Mouse (Mus musculus): Measurements from ENCODE around the gene Erlin1. TPM values are rescaled to one million over a fixed set of nuclear protein-coding genes. Genes with fewer than 3 reads are reported as not detected.

The Erlin1 gene
- total and polyA plus RNA-seq, 2 experiments from 2014 or later: 6.4 to 13.8 TPM

DNA sequence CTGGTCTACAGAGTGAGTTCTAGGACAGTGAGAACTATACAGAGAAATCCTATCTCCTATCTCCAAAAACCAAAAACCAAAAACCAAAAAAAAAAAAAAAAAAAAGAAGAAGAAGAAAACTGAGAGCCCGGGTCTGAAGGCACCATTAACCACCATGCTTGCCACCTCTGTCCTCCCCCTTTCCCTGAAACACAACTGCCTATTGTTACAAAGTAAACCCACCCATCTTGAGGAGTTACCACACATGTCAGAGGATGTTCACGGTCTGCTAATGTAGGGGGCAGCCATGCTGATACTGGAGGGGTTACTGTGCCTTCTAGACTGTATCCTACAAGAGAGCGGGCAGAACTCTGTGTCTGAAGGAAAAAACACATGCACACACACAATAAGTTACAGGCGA is 7.4 kb upstream of the Erlin1 start:
- no peak overlapping the region for H3K4me2 ChIP-seq (ENCODE audit: low read depth, low read length)
- H3K4me1 ChIP-seq (ENCODE audit: insufficient read depth, low read length): no peaks in the 10 kb centered on the region
- H3K27me3 ChIP-seq (ENCODE audit: insufficient read depth, low read length): no peaks in the 10 kb centered on the region
- ATAC-seq (no peak), DNase-seq (ENCODE audit: low spot score) (no peak)
- H3K4me3 ChIP-seq (ENCODE audit: low read length): no peak overlapping the region
- WGBS: 93% methylated on average over 4 of the region's 4 CpGs
- H3K9ac ChIP-seq (replicated peaks; ENCODE audit: low read length): no peak overlapping the region
- peaks cover 34% of the 10 kb centered on the region for H3K36me3 ChIP-seq (ENCODE audit: insufficient read depth, low read length)
- no peaks in the 10 kb centered on the region for H3K9me3 ChIP-seq (ENCODE audit: low read length)
- no peak for TF ChIP-seq CTCF (IDR thresholded peaks at IDR 0.05; ENCODE audit: low read depth)
- no peak overlapping the region for H3K27ac ChIP-seq

GRCm38 (mm10) chr19:44076457-44076856 is 6.9 kb upstream of the Erlin1 start:
- 93% methylated on average over 9 of the region's 9 CpGs for WGBS
- TF ChIP-seq CTCF (IDR thresholded peaks at IDR 0.05; ENCODE audit: low read depth): no peak

DNA sequence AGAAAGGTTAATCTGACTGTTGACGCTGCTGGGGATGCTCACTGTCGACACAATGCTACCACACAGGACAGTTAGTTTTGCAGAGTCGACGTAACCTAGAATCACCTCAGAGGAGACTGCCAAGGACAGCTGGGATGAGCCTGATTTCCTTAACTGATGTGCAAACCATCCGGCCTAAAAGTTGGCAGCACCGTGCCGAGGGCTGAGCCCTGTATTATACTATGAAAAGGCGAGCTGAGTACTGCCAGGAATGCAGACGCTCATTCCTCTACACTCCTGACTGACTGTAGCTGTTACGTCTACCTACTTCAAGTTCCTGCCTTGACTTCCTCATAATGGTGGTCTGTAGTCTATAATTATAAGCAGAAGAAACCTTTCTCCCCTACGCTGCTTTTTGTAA is 5.4 kb upstream of the Erlin1 start:
- ATAC-seq: no peak
- H3K27ac ChIP-seq: no peak overlapping the region
- no peaks in the 10 kb centered on the region for H3K27me3 ChIP-seq (ENCODE audit: insufficient read depth, low read length)
- no peak for DNase-seq (ENCODE audit: low spot score)
- H3K4me2 ChIP-seq (ENCODE audit: low read depth, low read length): no peak overlapping the region
- H3K4me3 ChIP-seq (ENCODE audit: low read length): no peak overlapping the region
- no peaks in the 10 kb centered on the region for H3K9me3 ChIP-seq (ENCODE audit: low read length)
- H3K36me3 ChIP-seq (ENCODE audit: insufficient read depth, low read length): peaks cover 33% of the 10 kb centered on the region; the same call in 1 of the 2 replicates
- TF ChIP-seq CTCF (IDR thresholded peaks at IDR 0.05; ENCODE audit: low read depth): no peak
- H3K4me1 ChIP-seq (ENCODE audit: insufficient read depth, low read length): no peaks in the 10 kb centered on the region
- no peak overlapping the region for H3K9ac ChIP-seq (replicated peaks; ENCODE audit: low read length)
- 83% methylated on average over 11 of the region's 11 CpGs for WGBS

More at GRCm38 (mm10) chr19:44076457-44076856, 6.9 kb upstream of the Erlin1 start:
- no peaks in the 10 kb centered on the region for H3K4me1 ChIP-seq (ENCODE audit: insufficient read depth, low read length)
- H3K9ac ChIP-seq (replicated peaks; ENCODE audit: low read length): no peak overlapping the region
- no peak overlapping the region for H3K4me3 ChIP-seq (ENCODE audit: low read length)
- no peak for DNase-seq (ENCODE audit: low spot score)
- H3K36me3 ChIP-seq (ENCODE audit: insufficient read depth, low read length): peaks cover 34% of the 10 kb centered on the region
- ATAC-seq: no peak
- H3K27me3 ChIP-seq (ENCODE audit: insufficient read depth, low read length): no peaks in the 10 kb centered on the region
- H3K4me2 ChIP-seq (ENCODE audit: low read depth, low read length): no peak overlapping the region
- H3K9me3 ChIP-seq (ENCODE audit: low read length): no peaks in the 10 kb centered on the region
- no peak overlapping the region for H3K27ac ChIP-seq

- Histone ChIP-seq H3K4me3 (ENCODE audit: low read length) (no peak overlapping the region), H3K4me2 (ENCODE audit: low read depth, low read length) (no peak overlapping the region), H3K27me3 (ENCODE audit: insufficient read depth, low read length) (no peaks in the 10 kb centered on the region), H3K9ac (replicated peaks; ENCODE audit: low read length) (no peak overlapping the region), H3K4me1 (ENCODE audit: insufficient read depth, low read length) (peaks cover 6% of the 10 kb centered on the region; the same call in 1 of the 2 replicates), H3K9me3 (ENCODE audit: low read length) (no peaks in the 10 kb centered on the region), H3K36me3 (ENCODE audit: insufficient read depth, low read length) (peaks cover 13% of the 10 kb centered on the region; the same call in 1 of the 2 replicates), H3K27ac (no peak overlapping the region)
- DNase-seq (ENCODE audit: low spot score): no peak
- ATAC-seq: no peak
- no peak for TF ChIP-seq CTCF (IDR thresholded peaks at IDR 0.05; ENCODE audit: low read depth)
- 58% methylated on average over 5 of the region's 5 CpGs for WGBS
These were observed 1.6 kb upstream of the Erlin1 start for GRCm38 (mm10) chr19:44071166-44071565.

DNA sequence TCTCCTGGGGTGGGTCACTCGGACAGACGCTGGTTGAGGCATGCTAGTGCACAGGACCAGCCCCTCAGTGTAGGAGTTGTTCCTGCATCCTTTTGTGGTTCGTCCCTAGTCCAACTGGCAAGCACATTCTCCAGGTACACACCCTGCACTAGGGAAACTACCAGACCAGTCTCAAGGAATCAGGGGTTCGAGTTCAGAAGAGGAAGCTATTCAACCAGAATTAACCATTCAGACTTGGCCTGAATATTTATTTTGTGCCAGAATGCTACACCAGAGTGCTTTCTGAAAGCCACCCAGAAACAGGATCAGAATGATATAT is 288 bp upstream of the Erlin1 start:
- H3K4me1 ChIP-seq (ENCODE audit: insufficient read depth, low read length): peaks cover 6% of the 10 kb centered on the region; the same call in 1 of the 2 replicates
- DNase-seq (ENCODE audit: low spot score): no peak
- TF ChIP-seq CTCF (IDR thresholded peaks at IDR 0.05; ENCODE audit: low read depth): 0 out of 2 replicates have a peak, but pooled peaks have one; percentile 2

GRCm38 (mm10) chr19:44068232-44068631 is 1.4 kb downstream of the Erlin1 start:
- DNase-seq (ENCODE audit: low spot score) (no peak), ATAC-seq (no peak)
- Histone ChIP-seq H3K36me3 (ENCODE audit: insufficient read depth, low read length) (0 out of 2 replicates have a peak, but pooled peaks cover 7% of the 10 kb centered on the region), H3K4me3 (ENCODE audit: low read length) (peak overlapping the region; percentile 69; the same call in 1 of the 2 replicates), H3K27ac (no peak overlapping the region), H3K9me3 (ENCODE audit: low read length) (no peaks in the 10 kb centered on the region), H3K4me1 (ENCODE audit: insufficient read depth, low read length) (peaks cover 6% of the 10 kb centered on the region; the same call in 1 of the 2 replicates), H3K27me3 (ENCODE audit: insufficient read depth, low read length) (no peaks in the 10 kb centered on the region), H3K9ac (replicated peaks; ENCODE audit: low read length) (no peak overlapping the region), H3K4me2 (ENCODE audit: low read depth, low read length) (peak overlapping the region; percentile 93)
- 77% methylated on average over 4 of the region's 4 CpGs for WGBS
- TF ChIP-seq CTCF (IDR thresholded peaks at IDR 0.05; ENCODE audit: low read depth): no peak

More for the DNA sequence above, 288 bp upstream of the Erlin1 start:
- Histone ChIP-seq H3K36me3 (ENCODE audit: insufficient read depth, low read length) (peaks cover 5% of the 10 kb centered on the region; the same call in 1 of the 2 replicates), H3K9me3 (ENCODE audit: low read length) (no peaks in the 10 kb centered on the region), H3K27me3 (ENCODE audit: insufficient read depth, low read length) (no peaks in the 10 kb centered on the region), H3K4me2 (ENCODE audit: low read depth, low read length) (peak overlapping the region; percentile 93), H3K9ac (replicated peaks; ENCODE audit: low read length) (peak overlapping the region; percentile 67), H3K4me3 (ENCODE audit: low read length) (peak overlapping the region; percentile 69), H3K27ac (peak overlapping the region; percentile 67)
- WGBS: 4% methylated on average over 4 of the region's 4 CpGs
- no peak for ATAC-seq

- H3K27me3 ChIP-seq (ENCODE audit: insufficient read depth, low read length): no peaks in the 10 kb centered on the region
- H3K4me2 ChIP-seq (ENCODE audit: low read depth, low read length): no peak overlapping the region; the same call in 1 of the 2 replicates
- no peak overlapping the region for H3K27ac ChIP-seq
- no peak for ATAC-seq
- no peaks in the 10 kb centered on the region for H3K9me3 ChIP-seq (ENCODE audit: low read length)
- no peak overlapping the region for H3K4me3 ChIP-seq (ENCODE audit: low read length)
- no peak for TF ChIP-seq CTCF (IDR thresholded peaks at IDR 0.05; ENCODE audit: low read depth)
- DNase-seq (ENCODE audit: low spot score): no peak
- 0 out of 2 replicates have a peak, but pooled peaks cover 7% of the 10 kb centered on the region for H3K36me3 ChIP-seq (ENCODE audit: insufficient read depth, low read length)
- H3K4me1 ChIP-seq (ENCODE audit: insufficient read depth, low read length): peaks cover 6% of the 10 kb centered on the region; the same call in 1 of the 2 replicates
- WGBS: 87% methylated on average over 9 of the region's 9 CpGs
- no peak overlapping the region for H3K9ac ChIP-seq (replicated peaks; ENCODE audit: low read length)
These were observed 2.1 kb downstream of the Erlin1 start for GRCm38 (mm10) chr19:44067323-44068049.
